Mouse (Mus musculus): ENCODE results near the gene Tedc1. TPM values are rescaled to one million over a fixed set of nuclear protein-coding genes. Genes with fewer than 3 reads are reported as not detected.
A peak's percentile ranks its signal among the peaks of the same experiment; 100 is the strongest.

Gene Tedc1
- total RNA-seq, 1 experiment from 2014 or later: 19.6 TPM

DNA sequence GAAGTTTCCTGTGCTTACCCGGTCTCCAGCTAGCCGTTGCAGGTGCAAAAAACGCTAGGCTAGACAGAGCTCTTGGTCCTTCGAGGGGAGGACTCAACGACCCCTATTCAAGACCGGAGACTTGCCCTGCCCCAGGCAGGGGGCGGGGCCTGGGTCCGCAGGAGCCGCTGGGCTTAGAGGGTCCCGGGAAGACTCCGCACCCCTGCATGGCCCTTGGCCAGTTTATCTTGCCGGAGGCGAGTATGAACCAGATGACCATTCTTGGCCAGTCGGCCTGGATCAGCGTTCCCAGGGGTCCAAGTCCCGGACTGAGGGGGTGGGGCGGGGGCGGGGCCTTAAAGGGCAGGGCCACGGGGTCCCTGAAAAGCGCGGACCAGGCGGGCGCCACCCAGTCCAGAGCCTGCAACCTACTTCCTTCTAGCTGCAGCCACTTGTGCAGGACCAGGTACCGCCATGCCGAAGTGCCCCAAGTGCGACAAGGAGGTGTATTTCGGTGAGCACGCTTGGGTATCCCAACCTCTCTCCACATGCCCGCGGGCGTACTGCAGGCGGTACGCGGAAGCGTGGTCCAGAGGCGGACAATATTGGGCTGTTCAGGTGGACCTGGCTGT is 4.5 kb upstream of the Tedc1 start:
- ATAC-seq (replicated peaks; ENCODE audit: low read depth, poor library complexity, severe bottlenecking): peak; percentile 9

GRCm38 (mm10) chr12:113152272-113152661 is 4.0 kb upstream of the Tedc1 start:
- ATAC-seq (replicated peaks; ENCODE audit: low read depth, poor library complexity, severe bottlenecking): no peak

DNA sequence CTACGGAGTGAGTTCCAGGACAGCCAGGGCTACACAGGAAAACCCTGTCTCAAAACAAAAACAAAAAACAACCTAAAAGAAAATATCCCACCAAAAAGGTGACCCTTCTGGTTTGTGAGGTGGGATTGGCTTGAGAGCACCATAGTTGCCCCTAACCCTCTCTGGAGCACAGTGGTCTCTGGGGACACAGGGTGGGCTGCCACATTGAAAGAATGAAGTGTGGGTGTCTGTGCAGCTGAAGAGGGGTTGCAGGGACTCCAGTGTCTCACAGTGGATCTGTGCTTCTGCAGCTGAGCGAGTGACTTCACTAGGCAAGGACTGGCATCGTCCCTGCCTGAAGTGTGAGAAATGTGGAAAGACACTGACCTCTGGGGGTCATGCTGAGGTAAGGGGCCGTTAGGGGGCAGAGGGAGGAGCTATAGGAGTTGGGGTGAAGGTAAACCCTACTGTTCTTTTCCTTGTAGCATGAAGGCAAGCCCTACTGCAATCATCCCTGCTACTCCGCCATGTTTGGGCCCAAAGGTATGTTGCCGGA is 3.2 kb upstream of the Tedc1 start:
- no peak for ATAC-seq (replicated peaks; ENCODE audit: low read depth, poor library complexity, severe bottlenecking)

DNA sequence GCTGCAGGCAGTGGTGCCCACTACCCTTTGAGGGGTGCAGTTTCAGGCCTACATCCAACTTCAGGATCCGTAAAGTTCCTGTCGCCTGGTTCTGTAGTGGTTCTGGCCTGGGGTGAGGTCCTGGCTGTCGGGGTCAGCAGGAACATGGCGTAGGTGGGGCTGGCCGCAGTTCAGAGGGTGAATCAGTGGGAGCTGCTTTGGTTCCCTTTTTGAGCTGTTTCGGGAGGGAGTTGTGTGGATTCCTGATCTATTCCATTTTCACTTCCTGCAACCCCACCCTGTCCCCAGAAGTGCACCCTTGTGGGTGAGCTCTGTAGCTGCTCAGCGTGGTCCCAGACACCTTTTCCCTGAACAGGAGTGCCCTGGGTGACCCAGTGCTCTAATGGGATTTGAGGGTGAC is 2.2 kb upstream of the Tedc1 start:
- no peak for ATAC-seq (replicated peaks; ENCODE audit: low read depth, poor library complexity, severe bottlenecking)

DNA sequence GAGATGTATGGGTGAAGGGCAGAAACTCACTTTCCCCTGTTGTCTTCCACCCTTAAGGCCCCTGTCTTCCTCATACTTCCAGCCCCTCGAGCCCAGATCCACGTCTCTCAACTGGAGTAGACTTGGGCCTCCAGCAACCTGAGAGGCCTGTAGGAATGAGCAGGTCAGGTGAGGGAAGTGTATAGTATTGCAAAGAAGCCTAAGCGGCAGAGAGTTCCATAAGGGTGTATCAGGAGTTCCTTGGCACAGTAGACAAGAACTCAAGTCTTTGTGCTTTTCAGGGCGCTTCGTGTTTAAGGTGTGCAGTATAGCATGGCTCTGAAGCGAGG is 1.5 kb upstream of the Tedc1 start:
- ATAC-seq (replicated peaks; ENCODE audit: low read depth, poor library complexity, severe bottlenecking): no peak

- ATAC-seq (replicated peaks; ENCODE audit: low read depth, poor library complexity, severe bottlenecking): peak; percentile 3
Measured at GRCm38 (mm10) chr12:113155076-113155771, 997 bp upstream of the Tedc1 start.

- no peak for ATAC-seq (replicated peaks; ENCODE audit: low read depth, poor library complexity, severe bottlenecking)
Measured at GRCm38 (mm10) chr12:113156540-113156929, 314 bp downstream of the Tedc1 start.

- no peak for ATAC-seq (replicated peaks; ENCODE audit: low read depth, poor library complexity, severe bottlenecking)
Measured at GRCm38 (mm10) chr12:113157002-113157401, 781 bp downstream of the Tedc1 start.

GRCm38 (mm10) chr12:113157521-113157920 is 1.3 kb downstream of the Tedc1 start:
- no peak for ATAC-seq (replicated peaks; ENCODE audit: low read depth, poor library complexity, severe bottlenecking)

- ATAC-seq (replicated peaks; ENCODE audit: low read depth, poor library complexity, severe bottlenecking): no peak
Measured at GRCm38 (mm10) chr12:113157971-113158370, 1.8 kb downstream of the Tedc1 start.

DNA sequence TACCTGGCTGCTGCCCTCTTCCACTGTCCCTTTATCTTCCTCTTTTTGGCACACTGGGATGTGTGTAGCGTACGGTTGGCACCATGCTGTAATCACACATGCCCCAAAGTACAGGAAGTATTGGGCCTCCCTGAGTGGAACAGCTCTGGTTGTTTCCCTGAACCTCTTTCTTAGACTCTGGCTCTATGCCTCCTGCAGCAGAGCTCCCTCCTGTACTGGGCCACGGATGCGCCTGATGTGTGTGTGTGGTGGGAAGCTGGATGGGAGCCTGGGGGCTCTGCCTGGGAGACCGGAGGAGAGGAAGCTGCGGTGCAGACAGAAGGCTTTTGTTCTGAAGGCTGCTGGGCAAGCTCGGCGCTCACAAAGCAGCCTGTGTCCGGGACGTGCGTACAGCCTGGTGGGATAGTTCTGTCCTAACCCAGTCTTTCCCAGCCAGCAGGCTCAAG is 7.4 kb downstream of the Tedc1 start:
- ATAC-seq (replicated peaks; ENCODE audit: low read depth, poor library complexity, severe bottlenecking): peak; percentile 27

DNA sequence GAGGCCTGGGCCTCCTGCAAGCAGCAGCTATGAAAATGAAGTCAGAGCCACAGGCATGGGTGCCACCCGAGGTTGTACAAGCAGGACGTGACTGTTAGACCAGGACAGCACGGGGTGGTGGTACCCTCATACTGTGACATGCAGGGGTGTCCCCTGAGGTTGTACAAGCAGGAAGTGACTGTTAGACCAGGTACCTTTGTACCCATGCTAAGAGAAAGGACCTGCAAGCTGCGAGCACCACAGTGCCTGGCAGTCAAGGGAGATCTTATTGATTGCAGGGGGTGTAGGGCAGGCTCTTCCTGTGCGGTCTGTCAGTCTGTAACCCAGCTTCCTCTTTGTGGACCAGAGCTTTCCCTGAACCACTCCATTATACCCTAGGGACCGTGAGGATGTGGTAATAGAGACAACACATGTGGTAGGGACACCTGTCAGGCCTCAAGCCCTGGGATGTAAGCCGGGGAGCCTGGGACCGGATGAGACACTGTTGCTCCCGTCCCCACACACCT is 11.9 kb downstream of the Tedc1 start:
- ATAC-seq (replicated peaks; ENCODE audit: low read depth, poor library complexity, severe bottlenecking): peak; percentile 90

DNA sequence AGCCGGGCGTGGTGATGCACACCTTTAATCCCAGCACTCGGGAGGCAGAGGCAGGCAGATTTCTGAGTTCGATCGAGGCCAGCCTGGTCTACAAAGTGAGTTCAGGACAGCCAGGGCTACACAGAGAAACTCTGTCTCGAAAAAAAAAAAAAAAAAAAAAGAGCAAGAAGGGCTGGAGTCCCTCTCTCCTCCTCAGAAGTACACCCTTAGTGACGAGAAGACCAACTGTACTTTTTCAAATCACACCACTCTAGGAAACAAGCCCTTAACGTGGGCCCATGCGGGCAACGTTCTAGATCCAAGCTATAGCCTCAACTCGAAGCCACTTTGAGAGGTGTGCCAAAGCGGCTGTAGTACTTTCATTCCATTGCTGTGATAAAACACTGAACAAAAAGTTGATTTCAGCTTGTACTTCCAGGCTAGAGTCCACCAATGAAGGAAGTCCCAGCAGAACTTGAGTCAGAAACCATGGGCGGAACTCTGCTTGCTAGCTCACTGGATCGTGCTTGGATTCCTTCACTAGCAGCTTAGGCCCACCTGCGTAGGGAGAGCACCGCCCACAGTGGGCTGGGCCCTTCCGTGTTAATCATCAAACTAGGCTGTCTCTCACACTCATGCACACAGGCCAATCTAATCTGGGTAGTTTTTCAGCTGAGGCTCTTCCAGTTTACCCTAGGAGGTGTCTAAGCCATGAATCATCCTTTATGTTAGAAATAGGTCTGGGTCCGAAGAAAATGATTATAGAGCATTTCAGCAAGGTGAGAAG is 20.9 kb downstream of the Tedc1 start:
- no peak for ATAC-seq (replicated peaks; ENCODE audit: low read depth, poor library complexity, severe bottlenecking)

GRCm38 (mm10) chr12:113181020-113181419 is 24.8 kb downstream of the Tedc1 start:
- no peak for ATAC-seq (replicated peaks; ENCODE audit: low read depth, poor library complexity, severe bottlenecking)

- no peak for ATAC-seq (replicated peaks; ENCODE audit: low read depth, poor library complexity, severe bottlenecking)
Measured at GRCm38 (mm10) chr12:113184945-113185344, 28.7 kb downstream of the Tedc1 start.

- no peak for ATAC-seq (replicated peaks; ENCODE audit: low read depth, poor library complexity, severe bottlenecking)
Measured at GRCm38 (mm10) chr12:113185442-113186291, 29.4 kb downstream of the Tedc1 start, which contains the start of gene Tmem121. TSS of gene Tmem121 (plus strand) at chr12:113185930.

DNA sequence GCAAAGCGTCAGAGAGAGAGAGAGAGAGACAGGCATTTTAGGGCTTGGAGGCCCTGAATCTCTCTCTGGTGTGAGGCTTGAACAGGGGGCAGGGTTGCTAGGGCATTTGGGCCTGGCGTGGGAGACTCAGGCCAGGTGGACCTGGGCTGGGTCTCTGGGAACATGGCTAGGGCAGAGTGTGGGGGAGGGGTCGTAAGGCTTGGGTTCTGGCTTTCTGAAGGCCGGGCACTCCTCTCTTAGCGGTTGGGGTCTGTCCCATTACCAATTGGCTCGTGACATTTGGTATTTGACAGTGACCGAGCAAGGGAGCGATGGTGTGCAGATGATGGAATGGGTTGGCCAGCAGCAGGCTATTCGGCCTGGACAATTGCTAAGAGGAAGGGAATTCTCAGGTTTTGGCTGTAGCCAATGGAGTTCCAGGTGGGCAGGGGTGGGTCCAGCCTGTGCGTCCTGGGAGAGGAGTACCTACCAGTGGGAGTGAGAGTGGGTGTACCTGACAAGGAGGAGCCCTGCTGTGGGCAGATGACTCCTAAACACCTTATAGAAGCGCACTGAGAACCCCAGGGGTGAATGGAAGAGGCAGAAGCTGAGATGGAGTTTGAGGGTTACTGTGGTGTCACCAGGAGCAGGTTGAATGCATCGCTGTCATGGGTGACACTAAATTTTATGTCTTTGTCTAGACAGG is 30.2 kb downstream of the Tedc1 start:
- no peak for ATAC-seq (replicated peaks; ENCODE audit: low read depth, poor library complexity, severe bottlenecking)

DNA sequence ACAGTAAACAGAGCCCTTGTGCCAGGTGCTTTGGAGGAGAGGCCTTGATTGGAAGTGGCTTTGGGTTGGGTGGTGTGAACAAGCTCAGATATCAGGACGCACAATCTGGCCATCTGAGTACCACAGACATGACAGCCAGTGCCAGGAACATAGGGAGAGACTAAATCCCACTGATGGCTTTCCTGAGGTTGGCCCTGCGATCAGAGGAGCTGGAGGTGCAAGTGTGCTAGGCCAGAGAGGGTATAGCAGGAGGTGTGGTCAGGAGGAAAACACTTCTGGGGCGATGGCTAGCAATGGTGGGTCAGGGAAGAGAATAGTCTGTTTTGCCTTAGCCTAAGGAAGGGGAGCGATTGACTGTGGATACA is 30.8 kb downstream of the Tedc1 start:
- ATAC-seq (replicated peaks; ENCODE audit: low read depth, poor library complexity, severe bottlenecking): no peak

DNA sequence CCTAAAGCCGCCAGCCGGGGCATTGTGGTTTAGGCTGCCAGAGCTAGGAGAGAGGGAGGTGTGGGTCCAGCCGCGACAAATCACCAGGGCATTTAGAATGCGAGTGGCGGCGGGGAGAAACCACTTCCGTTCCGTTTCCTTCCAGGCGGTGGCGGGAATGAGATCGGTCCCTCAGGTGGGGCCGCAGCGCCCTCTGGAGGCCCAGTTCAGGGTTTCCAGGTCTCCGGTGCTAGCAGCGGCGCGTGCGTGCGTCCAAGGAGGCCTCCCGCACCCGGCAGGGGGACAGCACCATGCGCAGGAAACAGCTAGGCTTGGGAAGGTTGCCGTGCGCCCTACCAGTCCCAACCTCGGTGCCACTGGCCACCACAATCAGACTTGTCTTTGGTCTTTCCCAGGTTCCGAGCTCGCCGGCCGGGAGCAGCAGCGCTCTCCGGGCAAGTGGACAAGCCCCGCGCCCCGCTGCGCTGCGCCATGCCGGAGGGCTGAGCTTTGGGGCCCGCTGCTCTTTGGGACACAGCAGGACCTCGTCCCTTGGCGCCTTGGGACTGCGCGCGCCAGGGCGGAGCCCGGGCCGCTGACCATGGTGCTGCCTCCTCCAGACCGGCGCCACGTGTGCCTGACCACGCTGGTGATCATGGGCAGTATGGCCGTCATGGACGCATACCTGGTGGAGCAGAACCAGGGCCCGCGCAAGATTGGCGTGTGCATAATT is 31.5 kb downstream of the Tedc1 start:
- ATAC-seq (replicated peaks; ENCODE audit: low read depth, poor library complexity, severe bottlenecking): peak; percentile 84

Data from common myeloid progenitor, adult 5-6 weeks (primary cell).